Mouse (Mus musculus) layer of hippocampus, postnatal 14 days (tissue): ENCODE measurements at regions not wholly inside any gene's neighbourhood (a gene's known extent, or its start where the extent isn't known, plus 50 kb on each side); places are given as distances from the start of the nearest gene placed in this dataset.
A peak's percentile ranks its signal among the peaks of the same experiment; 100 is the strongest.

Experiments used
- DNase-seq, 2 experiments: peaks; one replicate each; pipeline ENCODE4 v3.0.0; 2021 to 2022; ENCODE audit warnings: low spot score in 2 of 2, mixed read lengths in 1 of 2

GRCm38 (mm10) chr16:30118876-30119275, 54.7 kb downstream of the Hes1 start:
- no peak for DNase-seq

DNA sequence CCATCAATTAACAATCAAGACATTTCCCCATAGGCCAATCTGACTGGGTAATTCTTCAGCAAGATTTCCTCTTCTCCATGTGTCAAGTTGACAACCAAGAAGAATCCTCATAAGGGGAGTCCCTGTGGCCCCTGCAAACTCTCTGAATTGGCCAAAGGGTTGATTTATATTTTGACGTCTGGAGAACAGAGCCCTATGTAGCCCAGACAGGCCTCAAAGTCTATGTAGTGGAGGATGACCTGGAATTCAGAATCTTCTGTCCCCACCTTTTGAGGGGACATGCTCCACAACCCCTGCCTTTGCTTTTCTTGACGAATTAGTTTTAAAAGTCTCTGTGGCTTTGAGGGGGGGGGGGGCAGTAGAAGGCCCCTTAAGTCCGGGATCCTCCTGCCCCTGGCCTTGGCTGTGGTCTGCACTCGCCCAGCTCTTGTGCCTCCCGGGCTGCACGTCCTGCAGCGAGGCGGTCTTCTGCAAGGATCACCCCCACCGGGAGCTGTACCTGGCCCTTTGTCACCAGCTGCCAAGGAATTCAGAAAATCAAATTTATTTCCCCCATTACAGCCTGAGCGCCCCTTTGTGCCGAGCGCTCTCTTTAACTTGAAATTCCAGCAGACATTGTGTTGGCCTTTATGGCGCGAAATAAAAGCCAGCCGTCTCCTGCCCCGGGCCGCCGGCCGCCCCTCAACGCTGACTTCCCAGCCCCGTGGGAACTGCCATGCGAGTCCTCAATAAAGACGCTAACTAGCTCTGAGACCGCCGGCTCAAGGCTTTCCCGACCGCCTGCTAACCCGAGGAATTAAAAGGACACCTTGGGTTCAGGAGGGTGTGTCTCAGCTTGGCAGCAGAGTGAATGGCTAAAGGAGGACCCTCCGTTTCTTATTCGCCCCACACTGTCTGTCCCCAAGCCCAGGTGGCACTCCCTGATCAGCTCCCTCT, 56.4 kb downstream of the Hes1 start:
- DNase-seq, result no peak

- DNase-seq, result no peak
Measured at GRCm38 (mm10) chr16:30121596-30121995, 57.4 kb downstream of the Hes1 start.

DNA sequence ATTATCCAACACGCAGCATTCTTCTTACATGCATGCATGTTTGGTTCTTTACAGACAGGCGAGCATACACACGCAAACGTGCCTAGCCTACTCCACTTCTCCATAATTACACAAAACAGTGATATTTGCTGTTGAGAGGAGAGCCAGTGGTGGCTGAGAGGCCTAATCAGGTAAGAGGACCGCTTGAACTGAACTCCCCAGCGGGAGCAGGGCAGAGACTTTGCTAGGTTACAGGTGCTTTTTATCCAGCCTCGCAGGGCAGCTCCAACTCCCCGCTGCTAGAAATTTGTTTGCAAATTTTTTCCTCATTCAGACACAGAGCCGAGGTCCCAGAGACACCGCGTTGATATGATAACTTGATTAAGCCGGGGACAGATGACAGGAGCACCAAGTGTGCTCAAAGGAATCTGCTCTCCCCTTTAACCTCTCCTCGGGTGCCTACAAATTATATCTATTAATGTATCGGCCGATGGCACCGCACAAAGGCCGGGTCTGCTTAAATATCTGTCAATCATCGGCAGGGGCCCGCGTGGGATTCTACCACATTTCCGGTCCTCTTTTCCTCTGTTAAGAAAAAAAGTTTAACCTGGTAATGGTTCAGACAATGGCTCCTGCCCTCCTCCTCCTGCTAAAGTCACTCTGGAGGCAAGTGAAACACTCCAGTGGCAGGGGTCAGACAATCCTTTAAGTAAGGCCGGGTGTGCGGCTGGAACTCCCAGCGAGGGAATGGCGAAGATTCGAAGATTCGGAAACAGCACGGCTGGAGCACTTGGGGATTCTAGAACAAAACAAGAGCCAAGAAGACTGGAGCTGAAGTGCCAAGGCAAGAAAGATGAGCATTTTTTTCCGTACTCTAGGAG, 58.3 kb downstream of the Hes1 start:
- DNase-seq, result no peak

DNA sequence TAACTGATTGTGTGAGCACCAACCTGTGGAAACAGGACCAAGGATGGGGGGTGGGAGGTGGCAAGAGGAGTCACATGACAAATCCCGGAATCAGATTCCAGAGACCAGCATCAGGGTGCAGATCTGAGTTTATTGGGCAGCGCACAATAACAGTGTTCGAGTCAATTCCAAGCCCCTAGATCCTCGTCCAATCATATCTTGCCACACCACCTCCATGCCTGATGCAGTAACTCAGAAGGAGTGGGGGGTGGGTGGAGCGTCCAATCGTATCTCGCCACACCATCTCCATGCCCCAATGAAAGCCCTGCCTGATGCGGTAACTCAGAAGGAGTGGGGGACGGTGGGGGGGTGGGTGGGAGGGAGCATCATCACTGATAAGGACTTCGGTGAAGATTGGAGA, 62.8 kb downstream of the Hes1 start:
- no peak for DNase-seq

DNA sequence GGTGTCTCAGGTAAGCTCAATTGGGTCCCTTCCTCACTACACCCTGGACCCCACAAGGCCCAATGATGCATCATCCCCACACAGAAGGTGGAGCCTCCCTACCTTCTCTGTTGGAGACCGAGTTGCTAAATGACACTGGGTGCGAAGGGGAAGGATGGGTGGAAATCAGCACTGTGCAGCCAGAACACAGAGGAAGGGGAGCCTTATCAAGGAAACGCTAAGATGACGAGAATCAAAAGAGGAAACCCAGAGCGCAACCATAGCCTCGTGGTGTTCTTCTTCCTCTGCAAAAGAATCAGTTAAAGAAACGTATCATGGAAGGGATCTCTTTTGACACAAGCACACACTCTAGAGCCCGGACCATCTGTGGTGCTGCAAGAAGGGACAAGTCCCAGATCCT, 64.6 kb downstream of the Hes1 start:
- DNase-seq, result no peak

GRCm38 (mm10) chr16:30129218-30130112, 65.3 kb downstream of the Hes1 start:
- DNase-seq, result no peak

GRCm38 (mm10) chr16:30130113-30130471, 65.9 kb downstream of the Hes1 start:
- DNase-seq, result no peak

- no peak for DNase-seq
Measured at GRCm38 (mm10) chr16:30132086-30132485, 67.9 kb downstream of the Hes1 start.

DNA sequence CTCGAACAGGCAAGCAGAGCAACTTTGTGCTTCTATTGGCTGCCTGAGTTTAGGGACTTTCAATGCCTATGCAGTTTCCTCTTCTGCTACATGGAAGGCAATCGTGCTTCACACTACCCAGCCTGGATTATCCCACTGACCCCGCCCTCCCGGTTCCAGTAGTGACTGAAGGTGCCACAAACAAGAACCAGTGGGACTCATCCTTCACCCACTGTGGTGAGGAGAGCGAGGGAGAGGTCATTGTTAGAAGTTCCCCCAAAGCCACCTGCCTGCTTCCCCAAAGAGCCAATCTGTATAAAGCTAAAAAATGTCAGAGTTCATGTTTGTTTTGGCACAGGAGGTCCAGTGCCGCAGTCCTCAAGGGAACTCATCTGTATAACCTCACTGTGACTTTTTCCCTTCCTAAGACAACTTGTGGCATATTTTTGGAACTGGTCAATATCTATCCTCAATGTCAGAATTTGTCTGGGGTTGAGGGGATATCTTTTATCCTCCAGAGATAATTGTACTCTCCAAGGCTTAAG, 70.5 kb downstream of the Hes1 start:
- DNase-seq, result no peak

GRCm38 (mm10) chr16:30136849-30137248, 72.7 kb downstream of the Hes1 start:
- no peak for DNase-seq

- DNase-seq, result peak in 1 of 2 experiments; percentile 15
Measured at GRCm38 (mm10) chr16:30137812-30138211, 73.6 kb downstream of the Hes1 start.

- DNase-seq, result no peak
Measured at GRCm38 (mm10) chr16:30144818-30145464, 80.8 kb downstream of the Hes1 start.

DNA sequence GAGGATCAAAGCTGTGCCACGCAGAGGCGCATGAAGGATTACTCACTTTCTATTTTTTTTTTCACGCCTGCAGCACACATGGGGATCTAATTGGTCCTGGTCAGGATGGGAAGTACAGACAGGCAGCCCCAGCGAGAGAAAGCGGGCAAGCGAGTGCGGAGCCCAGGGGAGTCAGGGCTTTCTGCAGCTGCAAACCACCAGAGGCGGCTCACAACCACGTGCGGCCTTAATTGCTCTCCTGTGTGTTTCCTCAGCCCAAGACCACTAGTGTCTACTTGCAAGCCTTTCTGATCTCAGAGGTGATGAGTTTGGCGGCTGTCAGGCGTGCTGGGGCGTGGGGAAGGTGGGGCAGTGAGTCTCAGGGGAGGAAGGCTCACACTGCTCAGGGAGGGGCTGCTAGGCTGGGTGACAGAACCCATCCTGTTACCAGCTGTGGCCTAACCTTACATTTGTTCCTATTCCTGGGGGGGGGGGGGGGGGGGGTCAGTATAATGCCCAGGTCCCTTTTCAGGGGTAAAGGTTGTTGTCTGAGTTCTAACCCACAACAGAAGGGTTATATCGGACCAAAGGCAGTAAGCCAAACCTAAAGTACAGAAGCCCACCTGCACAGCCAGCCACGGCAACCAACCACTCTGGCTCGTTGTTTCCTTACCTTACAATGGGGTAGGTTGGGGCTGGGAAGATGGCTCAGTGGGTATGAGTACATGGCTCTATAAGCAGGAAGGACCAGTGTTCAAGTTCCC, 81.5 kb downstream of the Hes1 start:
- DNase-seq, result peak; percentile 12 to 35

DNA sequence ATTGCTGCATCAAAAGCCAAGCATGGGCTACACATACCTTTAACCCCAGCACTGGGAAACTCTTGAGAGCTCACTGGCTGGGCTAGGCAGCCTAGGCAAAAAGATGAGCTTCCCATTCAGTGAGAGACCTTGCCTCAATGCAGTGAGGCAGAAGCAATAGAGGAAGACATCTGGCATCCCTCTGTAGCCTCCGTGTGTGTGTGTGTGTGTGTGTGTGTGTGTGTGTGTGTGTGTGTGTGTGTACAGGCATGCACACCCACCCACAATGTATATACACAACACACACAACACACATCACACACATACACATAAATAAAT, 82.0 kb downstream of the Hes1 start:
- no peak for DNase-seq

DNA sequence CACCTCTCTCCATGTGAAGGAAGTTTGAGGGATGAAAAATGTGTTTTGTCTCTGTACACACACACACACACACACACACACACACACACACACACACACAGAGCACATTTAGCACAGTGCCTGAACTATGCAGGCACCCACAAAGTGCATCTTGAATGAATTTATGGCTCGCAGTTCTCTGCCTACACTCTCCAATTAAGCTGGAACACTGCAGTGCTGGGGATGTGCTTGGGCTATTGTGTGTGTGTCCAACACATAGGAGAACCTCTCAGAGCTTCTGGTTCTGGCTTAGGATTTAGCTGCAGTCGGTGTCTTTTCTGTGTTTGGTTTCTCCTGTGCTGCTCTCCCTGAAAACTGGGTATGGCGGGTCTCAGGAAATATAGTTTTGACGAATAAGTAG, 83.1 kb downstream of the Hes1 start:
- DNase-seq, result no peak

DNA sequence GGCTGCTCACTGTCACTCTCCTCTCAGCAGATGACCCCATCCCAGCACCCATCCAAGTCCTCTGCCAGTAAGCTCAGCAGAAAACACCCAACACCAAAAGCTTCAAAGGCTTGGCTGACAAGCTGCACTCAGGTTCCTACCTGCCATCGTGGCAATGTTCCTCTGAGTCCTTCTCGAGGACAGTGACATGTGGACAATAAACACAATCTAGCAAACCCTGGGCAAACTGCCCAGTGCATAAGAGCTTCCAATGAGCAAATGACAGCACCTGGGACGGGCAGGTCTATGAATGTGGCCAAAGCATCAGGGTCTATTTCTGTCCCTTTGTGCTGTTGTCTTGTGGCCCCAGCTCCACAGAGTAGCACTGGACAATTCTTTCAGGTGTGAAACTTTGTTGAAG, 86.9 kb downstream of the Hes1 start:
- DNase-seq, result no peak

DNA sequence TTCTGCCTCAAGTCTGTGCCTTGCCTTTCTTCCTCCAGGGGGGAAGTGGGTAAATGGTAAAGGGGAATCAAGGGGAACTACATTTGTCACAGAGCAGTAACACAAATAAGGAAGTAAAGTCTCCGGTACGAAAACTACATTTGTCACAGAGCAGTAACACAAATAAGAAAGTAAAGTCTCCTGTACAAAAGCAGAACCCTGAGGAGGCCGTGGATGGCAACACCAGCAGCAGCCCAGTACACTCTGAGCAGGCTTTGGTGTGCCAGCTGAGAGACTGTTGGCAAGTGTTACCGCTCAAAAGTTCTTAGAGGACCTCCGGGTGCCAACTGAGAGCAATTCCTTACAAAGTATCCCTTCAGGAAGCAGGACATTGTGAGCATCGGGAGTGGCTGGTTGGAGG, 90.9 kb downstream of the Hes1 start:
- peak in 1 of 2 experiments; percentile 57 for DNase-seq

- no peak for DNase-seq
Measured at GRCm38 (mm10) chr16:30155486-30156246, 91.5 kb downstream of the Hes1 start.
